Mouse (Mus musculus) A20 (cell line): ENCODE results near the gene Gm826.

Experiments used
- DNase-seq: peaks from one replicate; pipeline ENCODE4 v3.0.0-alpha.2; 2011; ENCODE audit warnings: low read depth, low spot score

Gm826 gene

DNA sequence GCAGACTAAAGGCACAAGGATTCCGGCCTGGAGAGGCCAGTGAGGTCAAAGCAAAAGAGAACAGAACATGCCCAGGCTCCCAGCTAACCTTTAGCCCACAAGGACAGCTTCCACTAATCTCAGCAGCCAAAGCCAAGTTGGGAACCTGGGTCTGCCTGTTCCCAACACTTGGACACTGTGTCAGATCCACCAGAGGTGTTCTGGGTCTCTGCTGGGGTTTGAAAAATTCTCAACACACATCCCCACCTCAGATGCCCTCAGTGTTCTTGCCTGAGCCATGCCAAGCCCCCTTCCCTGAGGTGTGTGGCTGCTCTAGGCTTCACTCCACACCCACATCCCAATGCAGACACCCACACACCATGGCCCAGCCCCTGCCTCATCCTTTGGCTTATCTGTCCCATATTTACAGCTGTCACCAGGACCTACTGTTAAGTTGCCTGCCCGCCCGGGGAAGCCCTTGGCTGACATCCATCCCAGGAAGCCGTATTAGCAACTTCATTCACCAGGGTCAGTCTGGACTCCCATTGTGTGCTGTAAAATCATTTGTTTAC is at the start of gene Gm826:
Gene Gm826 (minus strand): TSS at position 52 of the 551 bp plus-strand sequence.
- DNase-seq = no peak

DNA sequence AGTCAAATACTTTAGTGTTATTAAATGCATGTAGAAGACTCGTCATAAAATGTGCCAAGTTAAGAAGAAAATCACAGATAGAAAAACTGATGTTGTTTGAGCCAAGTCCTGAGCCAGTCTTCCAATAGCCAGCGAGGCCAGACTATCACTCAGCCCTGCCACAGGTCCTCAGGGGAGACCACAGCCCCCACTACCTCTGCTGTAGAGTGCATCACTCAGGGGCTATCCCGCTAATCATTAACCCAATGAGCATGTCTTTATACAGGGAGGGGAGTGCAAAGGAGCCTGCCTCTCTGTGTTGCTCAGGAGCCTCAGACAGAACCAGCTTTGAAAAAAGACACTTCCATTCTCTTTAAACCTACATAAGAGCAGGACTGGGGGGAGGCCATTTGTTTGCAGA is 49.5 kb upstream of the Gm826 start:
- no peak for DNase-seq

DNA sequence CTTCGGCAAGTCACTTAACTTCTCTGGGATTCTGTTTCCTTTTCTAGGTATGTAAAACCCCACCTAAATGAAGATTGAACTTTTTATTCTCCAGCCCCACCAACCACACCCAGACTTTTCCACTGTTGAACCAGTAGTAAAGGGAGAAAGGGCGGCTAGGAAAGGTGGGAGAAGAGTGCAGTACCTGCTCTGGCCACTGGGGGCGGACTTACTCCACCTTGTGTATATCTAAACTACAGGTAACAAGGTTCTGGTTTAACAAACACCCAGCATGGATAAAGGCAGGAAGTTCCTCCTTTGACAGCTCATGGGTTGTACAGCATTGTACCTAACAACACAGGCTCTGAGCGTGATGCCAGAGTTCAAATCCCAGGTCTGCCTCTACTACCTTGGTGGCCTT is 44.3 kb upstream of the Gm826 start:
- peak; percentile 48 for DNase-seq

DNA sequence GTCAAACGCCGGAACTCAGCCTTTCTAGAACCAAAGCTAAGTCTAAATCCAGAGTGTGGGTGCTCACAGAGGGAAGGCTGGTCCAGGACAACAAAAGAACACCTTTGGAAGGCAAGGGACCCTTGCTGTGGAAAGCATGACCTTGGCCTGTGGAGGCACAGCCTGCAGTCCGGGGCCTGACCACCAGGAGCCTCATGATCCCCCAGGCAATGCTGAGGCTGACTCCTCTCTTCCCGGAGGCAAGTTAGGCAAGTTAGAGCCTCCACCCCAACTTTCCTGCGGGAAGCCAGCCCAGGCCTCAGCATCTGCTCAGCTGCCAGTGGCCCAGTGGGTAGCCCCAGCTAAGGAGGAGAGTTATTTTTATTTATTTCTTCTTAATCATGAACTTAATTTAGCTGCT is 42.3 kb upstream of the Gm826 start:
- DNase-seq = no peak

DNA sequence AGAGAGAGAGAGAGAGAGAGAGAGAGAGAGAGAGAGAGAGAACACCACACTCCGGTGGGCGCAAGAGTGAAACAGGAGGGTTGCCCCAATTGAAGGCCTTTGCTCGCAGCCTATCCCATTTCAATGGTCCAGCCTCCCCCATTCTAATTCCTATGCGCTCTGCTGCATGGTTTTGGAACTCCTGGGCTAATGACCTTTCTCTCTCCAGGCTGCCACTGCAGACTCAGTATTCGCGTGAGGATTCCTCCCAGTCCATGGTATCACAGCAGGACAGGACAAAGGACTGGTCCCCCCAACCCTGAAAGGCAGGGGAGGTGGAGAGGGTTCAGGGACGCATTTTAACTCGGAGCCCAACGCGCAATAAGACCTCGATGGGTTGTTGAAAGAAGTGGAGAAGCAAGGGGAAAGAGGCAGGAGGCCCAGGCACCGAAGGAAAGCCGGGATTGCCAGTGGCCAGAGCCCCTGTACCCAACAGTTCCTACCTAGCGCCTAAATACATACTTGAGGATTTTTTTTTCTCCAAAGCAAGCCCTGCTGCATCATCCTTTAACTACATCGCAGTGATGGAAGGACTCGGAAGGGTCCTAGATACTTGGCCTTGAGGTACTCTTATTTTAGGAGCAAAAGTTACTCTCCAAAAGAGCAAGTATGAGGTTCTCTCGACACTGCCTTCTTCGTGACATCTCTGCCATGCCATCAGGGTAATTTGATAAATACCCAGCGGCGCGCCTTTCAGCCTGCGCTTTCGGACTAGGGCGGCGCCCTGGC is 35.9 kb upstream of the Gm826 start:
- no peak for DNase-seq

DNA sequence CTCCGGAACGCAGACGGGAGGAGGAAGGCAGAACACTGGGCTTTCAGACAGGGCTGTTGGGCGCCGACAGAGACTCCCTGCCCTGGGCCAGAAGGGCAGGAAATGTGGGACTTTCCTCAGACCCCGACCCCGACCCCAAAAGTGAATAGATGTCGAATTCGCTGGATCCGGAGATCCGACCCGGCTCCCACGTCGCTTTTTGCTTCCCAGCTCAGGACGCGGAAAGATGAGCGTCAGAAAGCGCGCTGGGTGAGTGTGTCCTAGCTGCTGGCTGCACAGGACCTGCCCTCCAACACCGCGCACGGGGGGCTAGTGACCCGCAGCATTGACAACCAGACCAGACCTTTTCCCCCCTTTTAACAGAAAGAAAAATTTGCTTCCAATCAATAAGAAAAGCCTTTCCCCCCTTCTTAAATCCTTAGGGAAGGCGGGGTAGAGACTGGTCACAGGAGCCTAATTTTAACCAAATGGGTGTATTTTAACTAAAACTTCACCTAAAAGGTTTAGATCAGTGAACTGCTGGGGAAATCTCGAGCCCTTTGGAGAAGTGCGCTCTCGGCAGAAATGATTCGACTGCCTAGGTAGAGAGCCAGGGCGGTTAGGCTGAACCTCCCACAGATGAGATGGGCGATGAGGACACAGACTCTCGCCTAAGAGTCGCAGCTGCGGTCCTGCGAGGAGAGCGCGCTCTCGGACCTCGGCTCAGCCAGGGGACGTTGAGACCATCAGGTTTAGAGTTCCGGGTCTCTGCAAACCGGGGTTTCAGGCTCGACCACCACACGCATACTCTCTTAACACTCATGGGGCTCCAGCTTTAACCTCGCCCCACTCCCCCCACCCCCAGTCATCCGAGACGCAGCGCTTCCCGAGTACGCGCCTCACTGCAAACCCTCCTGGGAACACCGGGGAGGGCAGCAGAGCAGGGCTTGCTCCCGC is 34.7 kb upstream of the Gm826 start:
- no peak for DNase-seq

DNA sequence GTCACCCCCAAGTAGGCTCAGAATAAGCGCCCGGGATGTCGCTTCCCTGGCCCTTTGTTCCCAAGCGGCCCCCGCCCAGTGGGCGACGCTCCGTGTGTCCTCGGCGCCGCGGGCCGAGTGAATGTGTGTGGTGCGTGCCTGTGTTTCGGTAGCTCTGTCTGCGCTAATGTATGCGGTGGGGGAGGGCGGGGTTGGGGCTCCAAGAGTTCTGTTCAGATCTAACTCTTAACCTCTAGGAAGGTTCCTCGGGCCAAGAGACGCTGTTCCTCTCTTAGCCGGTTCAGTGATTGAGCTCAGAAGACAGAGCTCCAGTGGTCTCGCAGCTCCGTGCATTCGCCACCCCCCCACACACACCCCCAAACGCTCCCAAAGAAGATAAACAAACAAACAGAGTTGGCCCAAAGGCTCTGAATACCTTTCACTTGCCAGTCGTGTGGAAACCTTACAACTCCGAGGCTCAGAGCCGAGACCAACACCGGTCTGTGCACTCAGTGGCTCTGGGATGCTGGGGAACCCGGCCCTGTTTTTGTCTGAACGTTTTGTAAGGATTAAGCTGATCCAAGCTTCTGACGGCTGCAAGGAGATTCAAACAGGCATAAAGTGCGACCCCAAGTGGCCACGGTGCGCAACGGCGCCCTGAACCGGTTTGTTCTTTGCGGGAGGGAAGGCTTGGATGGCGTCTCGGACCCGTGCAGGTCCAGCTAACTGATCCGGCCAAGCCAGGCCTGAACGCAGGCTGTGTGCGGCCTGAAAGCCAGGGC is 33.7 kb upstream of the Gm826 start:
- peak; percentile 85 for DNase-seq

DNA sequence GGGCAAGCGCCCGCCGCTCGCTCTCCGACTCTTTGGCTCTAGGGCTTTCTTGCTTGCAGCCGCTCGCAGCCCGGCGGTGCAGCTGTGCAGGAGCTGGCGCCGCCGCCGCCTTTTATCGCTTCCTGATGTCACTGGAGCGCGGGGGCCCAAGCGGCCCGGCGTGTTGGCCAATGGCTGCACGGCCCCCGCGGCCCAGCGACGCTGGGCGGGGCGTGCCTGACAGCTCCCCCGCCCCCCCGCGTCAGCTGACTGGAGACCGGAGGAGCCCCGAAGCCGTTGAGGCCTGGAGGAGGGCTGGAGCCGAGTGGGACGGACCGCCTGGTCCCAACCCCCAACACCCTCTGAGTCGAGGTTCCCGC is 33.0 kb upstream of the Gm826 start, which contains the start of gene Mafb:
Gene Mafb (minus strand): TSS at position 86 of the 359 bp plus-strand sequence.
- peak; percentile 90 for DNase-seq

DNA sequence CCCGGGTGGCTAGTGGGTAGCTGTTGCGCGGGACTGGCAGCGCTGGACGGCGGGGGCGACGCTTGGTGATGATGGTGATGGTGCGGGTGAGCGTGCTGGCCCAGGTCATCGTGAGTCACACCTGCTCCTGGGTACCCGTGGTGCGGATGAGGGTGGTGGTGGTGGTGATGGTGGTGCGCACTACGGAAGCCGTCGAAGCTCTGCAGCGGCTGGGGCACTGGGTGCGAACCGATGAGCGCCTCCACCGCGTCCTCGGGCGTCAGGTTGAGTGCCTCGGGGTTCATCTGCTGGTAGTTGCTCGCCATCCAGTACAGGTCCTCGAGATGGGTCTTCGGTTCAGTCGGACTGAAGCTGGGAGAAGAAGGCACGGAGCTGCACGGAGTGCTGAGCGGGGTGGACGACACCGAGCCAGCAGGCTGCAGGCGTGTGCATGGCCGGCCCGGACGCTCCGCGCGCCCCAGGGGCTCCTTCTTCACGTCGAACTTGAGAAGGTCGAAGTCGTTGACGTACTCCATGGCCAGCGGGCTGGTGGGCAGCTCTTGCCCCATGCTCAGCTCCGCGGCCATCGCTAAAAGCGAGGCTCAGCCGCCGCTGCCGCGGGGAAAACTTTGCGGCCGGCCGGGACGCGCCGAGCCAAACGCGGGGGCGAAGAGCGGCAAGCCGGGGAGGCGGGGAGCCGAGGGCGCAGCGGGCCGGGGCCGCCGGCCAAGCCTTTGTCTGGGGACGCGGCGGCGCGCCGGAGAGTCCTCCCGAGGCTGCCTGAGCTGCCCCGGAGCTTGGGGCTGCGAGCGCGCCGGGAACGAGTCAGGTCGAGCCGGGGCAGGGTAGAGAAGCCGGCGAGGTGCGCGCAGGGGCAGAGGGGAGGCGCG is 32.4 kb upstream of the Gm826 start:
- DNase-seq = no peak

DNA sequence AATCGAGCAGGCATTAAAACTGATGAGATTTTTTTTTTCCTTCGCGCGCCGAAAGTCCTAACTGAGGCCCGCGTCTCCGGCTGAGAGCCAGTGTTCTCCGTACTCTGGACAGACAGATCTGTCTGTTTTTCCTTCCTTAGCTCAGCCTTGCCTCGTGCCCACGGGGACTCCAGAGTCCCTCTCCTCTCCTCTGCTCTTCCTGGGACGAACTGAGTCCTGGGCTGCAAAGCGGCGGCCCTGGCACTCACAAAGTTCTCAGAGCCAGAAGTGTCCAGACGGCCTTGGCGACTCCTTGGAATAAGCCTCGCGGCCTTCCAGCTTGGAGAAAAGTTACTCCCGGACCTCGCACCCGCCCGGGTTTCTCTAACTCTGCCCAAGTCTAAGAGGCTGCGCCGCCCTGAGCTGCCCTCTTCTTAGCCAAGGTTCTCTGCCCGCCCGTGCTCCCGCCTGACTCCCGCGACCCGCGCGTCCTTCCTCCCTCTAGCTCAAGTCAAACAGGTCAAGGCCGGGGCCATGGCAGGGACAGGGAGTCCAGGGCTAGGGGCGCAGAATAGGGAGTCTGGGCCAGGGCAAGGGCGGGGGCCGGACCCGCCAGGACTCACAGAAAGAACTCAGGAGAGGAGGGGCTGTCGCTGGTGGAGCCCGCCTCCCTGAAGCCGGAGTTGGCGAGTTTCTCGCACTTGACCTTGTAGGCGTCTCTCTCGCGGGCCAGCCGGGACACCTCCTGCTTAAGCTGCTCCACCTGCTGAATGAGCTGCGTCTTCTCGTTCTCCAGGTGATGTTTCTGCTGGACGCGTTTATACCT is 31.3 kb upstream of the Gm826 start:
- DNase-seq = no peak

DNA sequence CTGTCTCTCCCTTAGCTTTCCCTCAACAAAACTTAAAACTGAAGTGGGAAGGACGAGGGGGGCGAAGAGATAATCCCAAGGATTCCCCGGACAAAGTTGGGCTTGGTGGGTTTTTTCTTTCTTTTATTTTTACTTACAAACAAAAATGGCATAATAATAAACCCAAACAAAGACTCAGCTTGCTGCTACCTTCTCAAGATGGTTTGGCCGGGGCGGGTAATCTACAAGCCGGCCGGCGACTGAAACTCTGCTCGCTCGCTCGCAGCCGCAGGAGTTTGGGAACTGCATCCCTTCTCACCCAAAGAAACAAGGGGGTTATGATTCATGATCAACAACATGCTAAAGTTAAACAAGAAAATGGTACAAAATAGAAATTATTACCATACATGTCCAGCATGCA is 30.7 kb upstream of the Gm826 start:
- DNase-seq = no peak

DNA sequence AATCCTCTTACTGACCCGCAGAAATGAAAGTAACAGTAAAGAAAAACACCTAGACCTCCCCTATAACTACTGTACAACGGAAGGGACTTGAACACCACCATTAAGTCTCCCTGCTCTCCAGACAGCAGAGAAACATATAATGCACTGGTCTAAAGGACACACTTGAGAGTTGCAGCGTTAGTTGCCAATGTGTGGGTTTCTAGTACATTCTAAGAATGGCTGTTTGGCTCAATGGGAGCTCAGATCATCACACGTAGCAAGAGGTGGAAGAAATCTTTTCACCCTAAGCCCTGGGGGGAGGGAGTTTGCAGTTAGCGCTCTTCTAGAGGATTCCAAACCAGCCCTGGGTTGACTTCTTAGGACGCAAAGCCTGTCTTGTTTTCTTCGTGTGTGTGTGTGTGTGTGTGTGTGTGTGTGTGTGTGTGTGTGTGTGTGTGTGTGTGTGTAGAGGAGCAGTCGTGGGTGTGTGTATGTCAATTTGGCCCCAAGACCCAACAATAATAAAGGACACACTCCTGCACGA is 30.2 kb upstream of the Gm826 start:
- no peak for DNase-seq

DNA sequence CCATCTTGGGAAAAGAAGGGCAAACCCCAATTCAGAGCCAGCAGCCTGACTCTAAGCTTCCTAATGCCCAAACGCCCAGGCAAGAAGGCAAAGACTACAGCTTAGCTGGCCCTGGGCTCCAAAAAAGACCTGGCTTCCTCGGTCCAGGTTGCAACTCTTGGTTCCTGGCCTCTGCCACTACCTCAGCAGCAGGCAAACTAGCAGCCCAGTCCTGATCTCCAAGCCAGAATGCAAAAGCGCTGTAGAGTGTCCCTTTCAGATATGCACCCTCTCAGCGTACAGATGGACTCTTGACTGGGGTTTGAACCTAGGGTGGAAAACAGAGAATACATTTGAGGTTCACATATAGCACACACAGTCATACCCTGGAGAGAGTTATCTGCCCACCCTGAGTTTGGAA is 29.2 kb upstream of the Gm826 start:
- DNase-seq = no peak

DNA sequence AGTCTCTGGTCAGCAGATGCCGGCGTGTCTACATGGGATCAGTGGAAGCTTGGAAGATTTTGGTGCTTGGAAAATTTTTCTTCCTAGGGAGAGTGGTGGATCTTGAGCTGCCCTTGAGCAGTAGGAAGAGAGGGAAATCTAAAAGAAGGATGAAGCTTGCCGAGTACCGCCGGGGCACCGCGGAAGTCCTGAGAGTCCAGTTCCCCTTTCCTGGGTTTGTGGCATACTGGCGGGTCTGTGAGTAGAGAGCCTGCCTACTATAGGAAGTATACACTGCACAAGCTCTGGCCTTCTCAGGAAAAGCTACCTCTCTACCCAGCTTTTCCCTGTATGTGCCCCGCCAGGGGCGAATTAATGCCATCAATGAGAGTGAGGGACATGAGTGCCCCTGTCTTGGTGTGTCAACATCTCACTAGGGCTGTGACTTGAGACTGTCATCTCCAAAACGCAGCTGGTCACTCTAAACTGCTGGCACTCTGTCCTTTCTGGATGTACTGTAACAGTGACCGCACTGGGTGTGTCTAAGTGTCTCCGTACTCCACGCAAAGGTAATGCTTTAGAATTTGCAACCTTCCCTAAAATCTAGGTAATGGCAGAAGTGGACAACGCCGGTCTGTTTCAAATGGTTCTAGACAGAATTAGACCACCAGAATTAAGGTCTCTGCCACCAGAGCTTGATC is 27.6 kb upstream of the Gm826 start:
- DNase-seq = no peak

DNA sequence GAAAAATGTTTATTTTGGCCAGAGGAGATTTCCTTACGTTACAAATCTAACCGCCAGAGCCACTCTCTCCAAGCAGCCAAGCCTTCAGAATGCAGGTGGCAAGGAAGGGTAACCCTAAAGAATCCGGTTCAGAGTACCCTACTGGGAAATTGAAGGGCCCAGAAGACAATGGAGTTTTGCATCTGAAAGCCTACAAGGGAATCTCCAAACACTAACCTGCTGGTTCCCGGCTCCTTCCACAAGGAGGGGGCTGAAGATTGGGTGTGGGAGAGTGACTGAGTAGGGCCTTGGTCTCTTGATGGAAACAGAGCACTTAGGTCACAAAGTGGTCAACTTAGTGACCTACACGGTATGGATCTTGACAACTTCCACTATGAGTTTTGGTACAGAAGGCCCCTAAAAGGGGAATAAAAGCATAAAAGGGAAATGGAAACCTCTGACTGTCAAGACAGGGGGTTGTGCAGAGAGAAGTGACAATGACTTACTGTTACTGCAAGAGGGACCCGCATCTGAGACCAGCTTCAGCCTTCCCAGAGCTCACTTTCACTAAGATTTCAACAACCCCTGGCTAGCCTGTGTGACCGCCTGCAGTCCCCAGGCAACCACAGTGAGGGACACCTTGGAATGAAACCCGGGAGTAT is 26.4 kb upstream of the Gm826 start:
- DNase-seq = no peak

DNA sequence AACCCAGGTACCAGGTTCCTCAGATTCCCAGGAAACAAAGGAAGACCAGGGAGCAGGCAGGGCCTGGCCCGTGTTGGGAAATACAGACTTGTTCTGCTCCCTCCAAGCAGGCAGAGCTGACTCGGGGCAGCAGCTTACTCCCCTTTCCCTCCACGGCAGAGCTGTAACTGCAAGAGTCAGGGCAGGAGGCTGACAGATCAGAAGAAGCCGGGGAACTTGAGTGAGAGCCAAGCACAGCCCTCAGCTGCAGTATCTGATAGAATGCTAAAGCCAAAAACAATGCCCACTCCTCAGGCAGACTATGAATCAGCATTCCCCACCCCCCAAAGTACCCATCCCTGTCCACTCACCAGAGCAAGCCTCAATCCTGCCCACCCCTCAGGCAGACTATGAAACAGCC is 24.9 kb upstream of the Gm826 start:
- DNase-seq = no peak

DNA sequence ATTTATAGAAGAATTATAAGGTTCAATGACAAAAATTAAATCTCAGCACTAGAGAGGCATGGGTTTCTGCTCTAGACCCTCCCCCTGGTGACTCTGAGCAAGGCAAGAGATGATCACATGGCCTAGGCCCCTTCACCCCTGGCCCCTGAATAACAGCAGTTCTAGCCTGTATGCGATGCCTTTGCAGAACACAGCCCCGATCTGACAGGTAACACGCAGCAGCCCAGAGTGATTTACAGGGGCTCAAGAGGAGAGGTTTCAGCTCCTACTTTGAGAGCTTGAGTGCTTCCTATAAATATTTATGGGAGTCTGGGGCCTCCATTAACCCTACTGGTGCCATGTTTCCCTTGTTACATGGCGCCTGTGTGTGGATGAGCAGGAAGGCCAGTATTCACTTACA is 23.5 kb upstream of the Gm826 start:
- no peak for DNase-seq

DNA sequence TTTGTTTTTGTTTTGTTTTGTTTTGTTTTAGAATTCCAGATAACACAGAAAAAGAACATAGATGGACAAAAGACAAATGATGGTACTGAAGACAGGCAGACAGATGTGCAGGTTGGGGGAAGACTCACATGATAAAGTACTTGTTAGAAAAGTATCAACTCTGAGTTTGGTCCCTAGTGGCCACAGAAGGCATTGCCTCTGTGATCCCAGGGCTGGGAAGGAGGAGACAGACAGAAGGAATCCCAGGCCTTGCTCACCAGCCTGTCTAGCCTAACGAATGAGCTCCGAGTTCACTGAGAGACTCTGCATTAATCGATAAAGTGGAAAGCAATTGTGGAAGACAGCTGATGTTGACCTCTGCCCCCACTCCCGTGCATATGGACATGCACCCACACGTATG is 22.2 kb upstream of the Gm826 start:
- DNase-seq = peak; percentile 37

DNA sequence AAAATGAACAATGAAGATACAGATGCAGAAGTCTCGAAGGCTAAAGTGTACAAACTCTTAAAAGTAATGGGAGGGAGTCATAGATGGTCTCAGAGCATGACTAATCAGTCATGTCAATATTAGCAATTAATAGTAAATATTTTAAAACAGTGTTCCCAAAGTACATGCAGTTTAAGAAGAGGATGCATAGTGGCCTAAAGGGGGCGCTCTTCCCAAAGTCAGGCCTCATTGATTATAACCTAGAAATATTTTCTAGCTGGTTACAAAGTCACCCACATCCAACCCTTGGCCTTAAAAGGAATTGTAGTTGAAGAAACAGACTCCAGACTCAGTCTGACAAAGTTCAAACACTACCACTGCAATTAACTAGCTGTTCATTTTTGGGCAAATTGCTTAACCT is 20.4 kb upstream of the Gm826 start:
- DNase-seq = peak; percentile 23
